Mouse (Mus musculus): ENCODE measurements around the gene Eef1akmt2.

DNA sequence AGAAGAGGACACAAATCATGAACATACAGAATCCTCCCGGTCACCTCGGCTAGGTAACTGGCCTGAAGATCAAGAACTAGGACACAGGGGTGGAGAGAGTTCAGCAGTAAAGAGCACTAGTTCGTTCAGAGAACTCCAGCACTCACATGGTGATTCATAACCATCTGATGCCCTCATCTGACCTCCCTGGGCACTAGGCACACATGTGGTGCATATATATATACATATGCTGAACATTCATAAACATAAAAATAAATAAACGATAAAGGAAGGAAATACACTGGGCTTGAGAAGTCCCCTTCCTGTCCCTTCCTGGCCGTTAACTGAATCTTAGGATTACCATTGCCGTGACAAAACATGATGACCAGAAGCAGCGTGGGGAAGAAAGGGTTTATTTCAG is 40.3 kb upstream of the Eef1akmt2 start:
- TF ChIP-seq CTCF (IDR thresholded peaks at IDR 0.05; ENCODE audit: low read depth) (no peak), EP300 (optimal IDR thresholded peaks at IDR 0.05) (no peak)

Measured in stomach, postnatal 0 days (tissue).